ENCODE assay signal across 22 mouse cellular contexts in the genomic region with DNA sequence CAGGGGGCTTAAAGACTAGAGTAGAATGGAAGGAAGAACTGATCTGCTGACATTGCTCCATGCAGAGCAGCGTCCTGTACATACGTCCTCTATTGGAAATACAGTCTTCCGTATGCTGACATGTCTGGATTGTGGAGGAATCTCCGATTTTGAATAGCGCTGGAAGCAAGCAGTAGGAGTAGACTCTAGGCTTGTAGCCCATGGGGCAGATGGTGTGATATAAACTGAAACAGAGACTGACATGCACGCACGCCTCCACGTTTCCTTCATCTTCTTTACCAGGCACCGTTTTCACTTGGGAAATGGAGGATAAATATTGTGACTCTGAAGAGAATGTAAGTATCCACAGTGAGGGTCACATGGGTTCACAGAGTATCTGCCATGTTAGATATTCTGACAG.
DNase-seq lines count a peak whose midpoint lies in the region; ATAC-seq lines count a peak whose summit lies in the region.
"Had no signal": no experiment of that assay in that cellular context is flagged by ENCODE, and none has a peak within 500 bp of the region (broad histone marks: within the 10 kb centered on the region; RNA-seq: fewer than 3 reads in every experiment).

No protein-coding gene starts in this region.

- no peak overlapping the region for H3K27ac ChIP-seq in midbrain, embryonic 13.5 days
- H3K27ac ChIP-seq: embryonic facial prominence, embryonic 10.5 days; hindbrain, postnatal 0 days; limb, embryonic 13.5 days had no signal

- DNase-seq in brain, embryonic 18.5 days (ENCODE audit: low read depth, low spot score): peak; percentile 55
- DNase-seq in frontal cortex, postnatal 10 days (ENCODE audit: low spot score in 2 of 2): peak; percentile 32 to 49
- DNase-seq in layer of hippocampus, postnatal 10 days (ENCODE audit: low spot score in 2 of 2): peak; percentile 20 to 45
- DNase-seq in right cerebral cortex, postnatal 10 days (ENCODE audit: low spot score in 2 of 2): peak; percentile 79 to 89
- DNase-seq in spleen, postnatal 10 days (ENCODE audit: low spot score in 2 of 2): no peak
- DNase-seq in urinary bladder, postnatal 4 days (ENCODE audit: low spot score in 2 of 2): no peak
- DNase-seq in cerebellum, postnatal 4 days (ENCODE audit: low spot score in 2 of 2): no peak
- DNase-seq: cerebellum, adult 9-11 months; gastrocnemius, postnatal 36 days; heart, postnatal 4 days; kidney, adult 9 months; kidney, postnatal 4 days; lung, postnatal 36 days; thymus, adult 2 months had no signal

- WGBS in midbrain, embryonic 13.5 days: 96% methylated on average over 9 of the region's 9 CpGs

- no peak overlapping the region for H3K9ac ChIP-seq in midbrain, embryonic 13.5 days (replicated peaks)
- H3K9ac ChIP-seq: limb, embryonic 13.5 days had no signal

- no peaks in the 10 kb centered on the region for H3K4me1 ChIP-seq in midbrain, embryonic 13.5 days (replicated peaks)
- H3K4me1 ChIP-seq: embryonic facial prominence, embryonic 10.5 days; limb, embryonic 13.5 days had no signal

- no peaks in the 10 kb centered on the region for H3K9me3 ChIP-seq in midbrain, embryonic 13.5 days
- H3K9me3 ChIP-seq: embryonic facial prominence, embryonic 10.5 days; limb, embryonic 13.5 days had no signal

- no peak for ATAC-seq in midbrain, embryonic 13.5 days
- ATAC-seq: hindbrain, postnatal 0 days had no signal

- peaks cover 67% of the 10 kb centered on the region for H3K36me3 ChIP-seq in midbrain, embryonic 13.5 days

- H3K4me2 ChIP-seq in midbrain, embryonic 13.5 days (replicated peaks): no peak overlapping the region
- H3K4me2 ChIP-seq: heart, embryonic 11.5 days; limb, embryonic 13.5 days; midbrain, embryonic 11.5 days had no signal

- no peak overlapping the region for H3K4me3 ChIP-seq in midbrain, embryonic 13.5 days (replicated peaks)
- H3K4me3 ChIP-seq: embryonic facial prominence, embryonic 10.5 days; erythroblast, embryonic 14.5 days; limb, embryonic 13.5 days; myocyte had no signal

- no peaks in the 10 kb centered on the region for H3K27me3 ChIP-seq in midbrain, embryonic 13.5 days
- H3K27me3 ChIP-seq: limb, embryonic 13.5 days had no signal

Comparison
In these comparisons a context has a peak if more than half of its experiments do, and no peak if none do; other contexts are left out.
1. DNase-seq: peak in brain, embryonic 18.5 days (single experiment), frontal cortex, postnatal 10 days (2 of 2), layer of hippocampus, postnatal 10 days (2 of 2) and right cerebral cortex, postnatal 10 days (2 of 2); none in spleen, postnatal 10 days (0 of 2), urinary bladder, postnatal 4 days (0 of 2) and cerebellum, postnatal 4 days (0 of 2).